Comparison of ENCODE assay signal across 19 mouse cellular contexts in the genomic region with DNA sequence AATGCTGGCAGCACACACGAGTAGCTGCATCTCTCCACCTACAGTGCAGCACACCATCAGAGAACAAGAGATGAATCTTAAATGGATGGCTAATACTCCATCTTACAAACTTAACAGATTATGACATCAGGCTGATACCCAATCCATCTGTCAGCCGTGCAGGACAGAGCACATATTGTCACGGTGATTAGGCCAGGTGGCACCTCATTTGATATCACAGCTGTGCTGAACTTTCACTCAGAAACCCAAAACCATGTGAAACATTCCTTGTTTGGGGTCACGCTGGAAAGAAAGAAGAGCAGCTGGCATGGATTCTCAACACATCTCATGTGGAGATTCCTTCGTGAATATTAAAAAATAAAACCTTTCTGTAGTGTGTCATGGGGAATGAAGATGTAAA.
A peak's percentile ranks its signal among the peaks of the same experiment; 100 is the strongest.
DNase-seq lines count a peak whose midpoint lies in the region; ATAC-seq lines count a peak whose summit lies in the region.
"Had no signal": no experiment of that assay in that cellular context is flagged by ENCODE, and none has a peak within 500 bp of the region (broad histone marks: within the 10 kb centered on the region; RNA-seq: fewer than 3 reads in every experiment).

No protein-coding gene starts in this region.

- no peaks in the 10 kb centered on the region for H3K4me1 ChIP-seq in limb, embryonic 13.5 days
- no peaks in the 10 kb centered on the region for H3K4me1 ChIP-seq in limb, embryonic 10.5 days
- H3K4me1 ChIP-seq in heart, embryonic 12.5 days (replicated peaks) = no peaks in the 10 kb centered on the region

- H3K4me3 ChIP-seq in limb, embryonic 13.5 days = no peak overlapping the region
- H3K4me3 ChIP-seq in limb, embryonic 10.5 days = no peak overlapping the region
- no peak overlapping the region for H3K4me3 ChIP-seq in heart, embryonic 12.5 days

- H3K9me3 ChIP-seq in limb, embryonic 13.5 days = no peaks in the 10 kb centered on the region
- H3K9me3 ChIP-seq in limb, embryonic 10.5 days (replicated peaks) = no peaks in the 10 kb centered on the region
- no peaks in the 10 kb centered on the region for H3K9me3 ChIP-seq in heart, embryonic 12.5 days (replicated peaks)

- 51% methylated on average over 5 of the region's 5 CpGs for WGBS in limb, embryonic 13.5 days
- WGBS in limb, embryonic 10.5 days = 66% methylated on average over 5 of the region's 5 CpGs
- WGBS in heart, embryonic 12.5 days = 66% methylated on average over 5 of the region's 5 CpGs

- ATAC-seq in limb, embryonic 13.5 days (ENCODE audit: low FRiP score, low read depth) = peak; percentile 77; the same call in 1 of the 2 replicates
- ATAC-seq in heart, embryonic 12.5 days (ENCODE audit: insufficient number of reproducible peaks, low FRiP score) = no peak
- ATAC-seq: CD4-positive, CD25-positive, alpha-beta regulatory T cell, adult 4 months; liver, postnatal 0 days had no signal

- H3K4me2 ChIP-seq in limb, embryonic 13.5 days (replicated peaks) = no peak overlapping the region
- no peak overlapping the region for H3K4me2 ChIP-seq in heart, embryonic 12.5 days
- H3K4me2 ChIP-seq: heart, embryonic 11.5 days had no signal

- no peaks in the 10 kb centered on the region for H3K36me3 ChIP-seq in limb, embryonic 13.5 days
- H3K36me3 ChIP-seq in limb, embryonic 10.5 days = no peaks in the 10 kb centered on the region
- H3K36me3 ChIP-seq in heart, embryonic 12.5 days = no peaks in the 10 kb centered on the region
- H3K36me3 ChIP-seq: G1E had no signal

- no peaks in the 10 kb centered on the region for H3K27me3 ChIP-seq in limb, embryonic 13.5 days
- no peaks in the 10 kb centered on the region for H3K27me3 ChIP-seq in limb, embryonic 10.5 days (ENCODE audit: low read depth, poor library complexity, severe bottlenecking)
- no peaks in the 10 kb centered on the region for H3K27me3 ChIP-seq in heart, embryonic 12.5 days (replicated peaks)

- no peak overlapping the region for H3K9ac ChIP-seq in limb, embryonic 13.5 days
- no peak overlapping the region for H3K9ac ChIP-seq in heart, embryonic 12.5 days
- H3K9ac ChIP-seq: liver, postnatal 0 days had no signal

- no peak overlapping the region for H3K27ac ChIP-seq in limb, embryonic 13.5 days
- no peak overlapping the region for H3K27ac ChIP-seq in limb, embryonic 10.5 days
- H3K27ac ChIP-seq in heart, embryonic 12.5 days (ENCODE audit: poor library complexity, severe bottlenecking) = no peak overlapping the region

- DNase-seq in embryo, embryonic 10 days (ENCODE audit: low spot score) = peak; percentile 31
- DNase-seq in embryo, embryonic 9.5 days (ENCODE audit: extremely low spot score) = no peak
- DNase-seq in limb, embryonic 10.5 days (ENCODE audit: low spot score) = no peak
- DNase-seq in retina, embryonic 14.5 days (ENCODE audit: low spot score) = peak; percentile 19
- no peak for DNase-seq in retina, postnatal 1 day
- DNase-seq in layer of hippocampus, postnatal 25 days (ENCODE audit: extremely low spot score in 1 of 2, low spot score in 1 of 2) = no peak
- DNase-seq: adrenal gland, postnatal 36 days; cerebellum, adult 9-10 months; kidney, adult 9 months; kidney, postnatal 4 days; liver; liver, postnatal 0 days; right cerebral cortex, postnatal 14 days; thymus, postnatal 14 days had no signal

Comparison
In these comparisons a context has a peak if more than half of its experiments do, and no peak if none do; other contexts are left out.
1. DNase-seq: peak in embryo, embryonic 10 days (single experiment) and retina, embryonic 14.5 days (single experiment); none in embryo, embryonic 9.5 days (single experiment), limb, embryonic 10.5 days (single experiment), retina, postnatal 1 day (single experiment) and layer of hippocampus, postnatal 25 days (0 of 2).